Mouse (Mus musculus) myocyte (in vitro differentiated cells): Measurements from ENCODE around the gene Tac2.

ENCODE experiments used
- CEBPB ChIP-seq: IDR thresholded peaks from 2 replicates; pipeline ENCODE4 v1.6.1; 2011; ENCODE audit warnings: mild to moderate bottlenecking, moderate library complexity; ENCODE audit not compliant: poor library complexity, insufficient read depth, severe bottlenecking
- E2F4 ChIP-seq: IDR thresholded peaks from one replicate; pipeline ENCODE4 v1.6.1; 2011; ENCODE audit warnings: mild to moderate bottlenecking, control low read depth, moderate library complexity; ENCODE audit not compliant: insufficient read depth
- MAX ChIP-seq: IDR thresholded peaks from one replicate; pipeline ENCODE4 v1.6.1; 2011; ENCODE audit warnings: low read depth, mild to moderate bottlenecking, control low read depth
- MYOD1 ChIP-seq, 3 experiments: IDR thresholded peaks; one replicate each; pipeline ENCODE4 v1.6.1; 2011; ENCODE audit warnings: control low read depth in 2 of 3, low read depth in 2 of 3, mild to moderate bottlenecking in 2 of 3, moderate library complexity in 1 of 3; ENCODE audit not compliant: insufficient read length in 2 of 3, control insufficient read depth in 1 of 3
- MYOG ChIP-seq, 3 experiments: IDR thresholded peaks; one replicate each; pipeline ENCODE4 v1.6.1; 2011; ENCODE audit warnings: control low read depth in 2 of 3, low read depth in 2 of 3, mild to moderate bottlenecking in 2 of 3; ENCODE audit not compliant: insufficient read length in 2 of 3, control insufficient read depth in 1 of 3, insufficient read depth in 1 of 3
- POLR2A ChIP-seq: IDR thresholded peaks from one replicate; pipeline ENCODE4 v1.6.1; 2011; ENCODE audit warnings: low read depth, mild to moderate bottlenecking, control low read depth, moderate library complexity; ENCODE audit not compliant: insufficient read length
- POLR2AphosphoS2 ChIP-seq: IDR thresholded peaks from one replicate; pipeline ENCODE4 v1.6.1; 2011; ENCODE audit warnings: low read depth, control low read depth; ENCODE audit not compliant: insufficient read length
- SRF ChIP-seq: IDR thresholded peaks from one replicate; pipeline ENCODE4 v1.6.1; 2011; ENCODE audit warnings: low read depth; ENCODE audit not compliant: control insufficient read depth, insufficient read length
- TCF12 ChIP-seq: IDR thresholded peaks from one replicate; pipeline ENCODE4 v1.6.1; 2011; ENCODE audit warnings: mild to moderate bottlenecking, control low read depth; ENCODE audit not compliant: poor library complexity, insufficient read depth, severe bottlenecking
- USF1 ChIP-seq: IDR thresholded peaks from one replicate; pipeline ENCODE4 v1.6.1; 2011; ENCODE audit warnings: low read depth, mild to moderate bottlenecking, control low read depth, moderate library complexity

GRCm38 (mm10) chr10:127747254-127747653 lies 23.0 kb downstream of the Tac2 start:
- TF ChIP-seq POLR2A = no peak
- no peak for TF ChIP-seq E2F4
- no peak for TF ChIP-seq MAX
- TF ChIP-seq CEBPB = no peak
- no peak for TF ChIP-seq POLR2AphosphoS2
- TF ChIP-seq MYOG (IDR thresholded peaks at IDR 0.05; ENCODE audit: control insufficient read depth in 1 of 3, insufficient read depth in 1 of 3, insufficient read length in 2 of 3, low read depth in 2 of 3) = no peak
- no peak for TF ChIP-seq MYOD1 (IDR thresholded peaks at IDR 0.05; ENCODE audit: control insufficient read depth in 1 of 3, insufficient read length in 2 of 3, low read depth in 2 of 3)
- no peak for TF ChIP-seq USF1
- no peak for TF ChIP-seq TCF12
- TF ChIP-seq SRF = no peak
